12 mouse cellular contexts compared by ENCODE assay signal in the genomic region with DNA sequence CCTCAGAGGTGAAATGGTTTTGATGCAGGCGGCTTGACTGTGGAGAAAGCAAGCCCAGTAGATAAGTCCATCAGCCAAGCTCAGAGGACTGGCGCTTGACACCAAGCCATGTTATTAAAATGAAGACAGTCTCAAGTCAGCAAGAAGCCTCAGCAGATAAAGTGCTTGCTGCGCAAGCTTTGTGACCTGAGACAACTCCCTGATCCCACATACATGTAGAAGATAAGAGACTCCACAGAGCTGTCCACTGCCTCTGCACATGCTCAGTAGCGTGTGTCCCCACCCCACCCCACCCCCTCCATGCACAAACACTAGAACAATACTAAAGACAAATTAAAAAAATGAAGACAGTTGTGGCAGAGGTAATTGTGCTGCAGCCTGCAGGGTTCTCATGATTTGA. TPM values are rescaled to one million over a fixed set of nuclear protein-coding genes. Genes with fewer than 3 reads are reported as not detected.
A peak's percentile ranks its signal among the peaks of the same experiment; 100 is the strongest.
DNase-seq lines count a peak whose midpoint lies in the region; ATAC-seq and TF ChIP-seq lines count a peak whose summit lies in the region.
"Had no signal": no experiment of that assay in that cellular context is flagged by ENCODE, and none has a peak within 500 bp of the region (broad histone marks: within the 10 kb centered on the region; RNA-seq: fewer than 3 reads in every experiment).

No protein-coding gene starts in this region.

- no peaks in the 10 kb centered on the region for H3K9me3 ChIP-seq in kidney, embryonic 15.5 days (replicated peaks)
- no peaks in the 10 kb centered on the region for H3K9me3 ChIP-seq in intestine, postnatal 0 days (ENCODE audit: control insufficient read depth)
- H3K9me3 ChIP-seq: embryonic facial prominence, embryonic 12.5 days; limb, embryonic 15.5 days had no signal

- peaks cover 42% of the 10 kb centered on the region for H3K4me1 ChIP-seq in kidney, embryonic 15.5 days
- peaks cover 24% of the 10 kb centered on the region for H3K4me1 ChIP-seq in bone marrow, adult 2 months (ENCODE audit: control insufficient read depth, insufficient read depth, low read length)
- H3K4me1 ChIP-seq in intestine, postnatal 0 days (replicated peaks; ENCODE audit: control insufficient read depth, insufficient read depth, low read length) = peaks cover 10% of the 10 kb centered on the region
- H3K4me1 ChIP-seq in thymus, adult 2 months (replicated peaks; ENCODE audit: control insufficient read depth, insufficient read depth, low read length) = peaks cover 22% of the 10 kb centered on the region
- H3K4me1 ChIP-seq: embryonic facial prominence, embryonic 12.5 days; limb, embryonic 15.5 days had no signal

- peak overlapping the region; percentile 79 for H3K27ac ChIP-seq in kidney, embryonic 15.5 days
- H3K27ac ChIP-seq in bone marrow, adult 2 months (ENCODE audit: control insufficient read depth, insufficient read depth, low read depth, low read length, poor library complexity) = peak overlapping the region; percentile 61
- H3K27ac ChIP-seq in intestine, postnatal 0 days (ENCODE audit: low read depth, low read length) = peak overlapping the region; percentile 78
- no peak overlapping the region for H3K27ac ChIP-seq in thymus, adult 2 months (ENCODE audit: control insufficient read depth, insufficient read depth, low read length)
- H3K27ac ChIP-seq: embryonic facial prominence, embryonic 12.5 days; limb, embryonic 15.5 days; macrophage had no signal

- no peak for ATAC-seq in kidney, embryonic 15.5 days (replicated peaks; ENCODE audit: low FRiP score)
- peak; percentile 49 for ATAC-seq in intestine, postnatal 0 days
- peak; percentile 75 for ATAC-seq in megakaryocyte-erythroid progenitor cell, adult 5-6 weeks (replicated peaks; ENCODE audit: low FRiP score, low TSS enrichment, poor library complexity, severe bottlenecking)

- no peaks in the 10 kb centered on the region for H3K36me3 ChIP-seq in kidney, embryonic 15.5 days
- no peaks in the 10 kb centered on the region for H3K36me3 ChIP-seq in intestine, postnatal 0 days (ENCODE audit: control insufficient read depth, insufficient read depth)
- no peaks in the 10 kb centered on the region for H3K36me3 ChIP-seq in thymus, adult 2 months (ENCODE audit: control insufficient read depth, insufficient read depth, low read length)
- H3K36me3 ChIP-seq: embryonic facial prominence, embryonic 12.5 days; limb, embryonic 15.5 days had no signal

- WGBS in kidney, embryonic 15.5 days = 78% methylated on average over 4 of the region's 4 CpGs
- 58% methylated on average over 4 of the region's 4 CpGs for WGBS in bone marrow, adult 2 months
- WGBS in intestine, postnatal 0 days = 41% methylated on average over 4 of the region's 4 CpGs
- WGBS in thymus, adult 2 months = 96% methylated on average over 4 of the region's 4 CpGs

- no peak for TF ChIP-seq CTCF in bone marrow, adult 2 months (IDR thresholded peaks at IDR 0.05; ENCODE audit: control insufficient read depth, insufficient read depth, low read length)
- TF ChIP-seq CTCF in intestine, postnatal 0 days (IDR thresholded peaks at IDR 0.05; ENCODE audit: low read depth) = no peak
- no peak for TF ChIP-seq CTCF in thymus, adult 2 months (IDR thresholded peaks at IDR 0.05; ENCODE audit: borderline replicate concordance, control insufficient read depth, extremely low read depth, insufficient read depth, low read length, poor library complexity)

- H3K27me3 ChIP-seq in kidney, embryonic 15.5 days = no peaks in the 10 kb centered on the region
- no peaks in the 10 kb centered on the region for H3K27me3 ChIP-seq in intestine, postnatal 0 days (replicated peaks; ENCODE audit: control insufficient read depth, insufficient read depth, low read length)
- no peaks in the 10 kb centered on the region for H3K27me3 ChIP-seq in thymus, adult 2 months (ENCODE audit: control insufficient read depth, insufficient read depth, low read length)
- H3K27me3 ChIP-seq: embryonic facial prominence, embryonic 12.5 days; limb, embryonic 15.5 days had no signal

- DNase-seq in kidney, adult 11 months = no peak
- DNase-seq in thymus, adult 2 months = no peak
- DNase-seq in urinary bladder, postnatal 36 days (ENCODE audit: low spot score in 2 of 2) = no peak
- DNase-seq: cerebellum, postnatal 10 days; thymus, adult 18-20 months had no signal

- H3K9ac ChIP-seq in kidney, embryonic 15.5 days = no peak overlapping the region
- no peak overlapping the region for H3K9ac ChIP-seq in intestine, postnatal 0 days (ENCODE audit: low read depth, low read length)
- H3K9ac ChIP-seq: embryonic facial prominence, embryonic 12.5 days; limb, embryonic 15.5 days had no signal

- no peak for TF ChIP-seq POLR2A in bone marrow, adult 2 months (IDR thresholded peaks at IDR 0.05; ENCODE audit: borderline replicate concordance, control insufficient read depth, low read depth, low read length)
- no peak for TF ChIP-seq POLR2A in thymus, adult 2 months (IDR thresholded peaks at IDR 0.05; ENCODE audit: control insufficient read depth, extremely low read depth, insufficient read depth, low read length, poor library complexity)

- no peak overlapping the region for H3K4me3 ChIP-seq in kidney, embryonic 15.5 days (replicated peaks)
- H3K4me3 ChIP-seq in bone marrow, adult 2 months (replicated peaks; ENCODE audit: control insufficient read depth, low read depth, low read length) = no peak overlapping the region
- H3K4me3 ChIP-seq in intestine, postnatal 0 days (ENCODE audit: low read depth, low read length) = no peak overlapping the region
- no peak overlapping the region for H3K4me3 ChIP-seq in thymus, adult 2 months (ENCODE audit: control insufficient read depth, insufficient read depth, low read length)
- H3K4me3 ChIP-seq: embryonic facial prominence, embryonic 12.5 days; limb, embryonic 15.5 days had no signal

- no peak overlapping the region for H3K4me2 ChIP-seq in kidney, embryonic 15.5 days
- H3K4me2 ChIP-seq in intestine, postnatal 0 days (replicated peaks; ENCODE audit: low read depth) = peak overlapping the region; percentile 38
- H3K4me2 ChIP-seq: embryonic facial prominence, embryonic 12.5 days; limb, embryonic 15.5 days had no signal

RNA-seq across cellular contexts. Expression of gene Cpt1a, which starts 12.4 kb away (rescaled TPM):
- 25.9 and 33.4 TPM in 2 replicates for polyA plus RNA-seq in kidney, embryonic 15.5 days (2015; fragmentation: Nextera tagmentation; extraction: Ambion mirVana)
- 11.5 and 27.9 TPM in 2 replicates for polyA plus RNA-seq in bone marrow, adult 2 months (2011; ENCODE audit: insufficient read depth, insufficient read length, low replicate concordance, missing spikeins)
- polyA plus RNA-seq in intestine, postnatal 0 days (2015; fragmentation: Nextera tagmentation; extraction: Ambion mirVana) = 104 and 105 TPM in 2 replicates
- 33.3 and 51.4 TPM in 2 replicates for total RNA-seq in megakaryocyte-erythroid progenitor cell, adult 5-6 weeks (2014; fragmentation: Nextera tagmentation)
- 34.2 and 35.2 TPM in 2 replicates for total RNA-seq in megakaryocyte-erythroid progenitor cell, adult 5-6 weeks (2017)
- 69.6 and 75.7 TPM in 2 replicates for polyA plus RNA-seq in thymus, adult 2 months (2012; rRNA removed)

RNA-seq across cellular contexts. Expression of gene Ighmbp2, which starts 51.7 kb away (rescaled TPM):
- 9.5 and 9.6 TPM in 2 replicates for polyA plus RNA-seq in kidney, embryonic 15.5 days (2015; fragmentation: Nextera tagmentation; extraction: Ambion mirVana)
- 1.8 and 5.5 TPM in 2 replicates for polyA plus RNA-seq in bone marrow, adult 2 months (2011; ENCODE audit: insufficient read depth, insufficient read length, low replicate concordance, missing spikeins)
- polyA plus RNA-seq in intestine, postnatal 0 days (2015; fragmentation: Nextera tagmentation; extraction: Ambion mirVana) = 3.2 and 3.7 TPM in 2 replicates
- total RNA-seq in megakaryocyte-erythroid progenitor cell, adult 5-6 weeks (2014; fragmentation: Nextera tagmentation) = 5.5 and 8.3 TPM in 2 replicates
- total RNA-seq in megakaryocyte-erythroid progenitor cell, adult 5-6 weeks (2017) = 7.3 and 7.9 TPM in 2 replicates
- polyA plus RNA-seq in thymus, adult 2 months (2012; rRNA removed) = 16.9 and 17.8 TPM in 2 replicates

RNA-seq across cellular contexts. Expression of gene Mrpl21, which starts 51.8 kb away (rescaled TPM):
- polyA plus RNA-seq in kidney, embryonic 15.5 days (2015; fragmentation: Nextera tagmentation; extraction: Ambion mirVana) = 126 and 129 TPM in 2 replicates
- polyA plus RNA-seq in bone marrow, adult 2 months (2011; ENCODE audit: insufficient read depth, insufficient read length, low replicate concordance, missing spikeins) = 33.0 and 39.3 TPM in 2 replicates
- polyA plus RNA-seq in intestine, postnatal 0 days (2015; fragmentation: Nextera tagmentation; extraction: Ambion mirVana) = 69.1 and 75.1 TPM in 2 replicates
- 91.3 and 114 TPM in 2 replicates for total RNA-seq in megakaryocyte-erythroid progenitor cell, adult 5-6 weeks (2014; fragmentation: Nextera tagmentation)
- total RNA-seq in megakaryocyte-erythroid progenitor cell, adult 5-6 weeks (2017) = 118 and 166 TPM in 2 replicates
- polyA plus RNA-seq in thymus, adult 2 months (2012; rRNA removed) = 57.8 and 58.7 TPM in 2 replicates

RNA-seq across cellular contexts. Expression of gene Tesmin, which starts 54.1 kb away (rescaled TPM):
- 0.43 and 0.53 TPM in 2 replicates for polyA plus RNA-seq in kidney, embryonic 15.5 days (2015; fragmentation: Nextera tagmentation; extraction: Ambion mirVana)
- 1.1 TPM in 1 of 2 replicates, not detected in the other for polyA plus RNA-seq in bone marrow, adult 2 months (2011; ENCODE audit: insufficient read depth, insufficient read length, low replicate concordance, missing spikeins)
- polyA plus RNA-seq in intestine, postnatal 0 days (2015; fragmentation: Nextera tagmentation; extraction: Ambion mirVana) = 1.1 and 1.3 TPM in 2 replicates
- 0.74 and 3.9 TPM in 2 replicates for total RNA-seq in megakaryocyte-erythroid progenitor cell, adult 5-6 weeks (2014; fragmentation: Nextera tagmentation)
- 0.66 and 1.5 TPM in 2 replicates for total RNA-seq in megakaryocyte-erythroid progenitor cell, adult 5-6 weeks (2017)
- polyA plus RNA-seq in thymus, adult 2 months (2012; rRNA removed) = 0.62 and 0.85 TPM in 2 replicates
